Mouse (Mus musculus) heart, postnatal 0 days (tissue): Measurements from ENCODE around the gene Ccdc96.

Experiments used
- CTCF ChIP-seq: IDR thresholded peaks from 2 replicates; pipeline ENCODE4 v1.5.1; 2016; ENCODE audit warnings: antibody characterized with exemption, control low read depth, low read depth
- EP300 ChIP-seq: IDR thresholded peaks from 2 replicates; pipeline ENCODE4 v1.6.1; 2016; ENCODE audit warnings: antibody characterized with exemption, low read depth

GRCm38 (mm10) chr5:36535438-36536176, 51.2 kb downstream of the Ccdc96 start:
- TF ChIP-seq CTCF (no peak), EP300 (no peak)
